Mouse (Mus musculus) midbrain, embryonic 12.5 days (tissue): Measurements from ENCODE around the gene Ralgapa2. TPM values are rescaled to one million over a fixed set of nuclear protein-coding genes. Genes with fewer than 3 reads are reported as not detected.

ENCODE experiments used
- ATAC-seq: fragments of 200-750 bp; cut with Nextera tagmentation; 2 replicates; pipeline ENCODE4 v1.8.0; 2017; ENCODE audit warnings: low read depth, moderate TSS enrichment, moderate library complexity; ENCODE audit not compliant: low FRiP score
- H3K27ac ChIP-seq: fragments of 300-500 bp; sonication (generic); replicated peaks from 2 replicates; pipeline ENCODE4 v1.5.1; 2016; ENCODE audit warnings: mild to moderate bottlenecking
- H3K27me3 ChIP-seq: fragments of 300-500 bp; sonication (generic); 2 replicates; pipeline ENCODE4 v1.6.1; 2016; ENCODE audit warnings: mild to moderate bottlenecking
- H3K36me3 ChIP-seq: fragments of 300-500 bp; sonication (generic); 2 replicates; pipeline ENCODE4 v1.6.1; 2016
- H3K4me1 ChIP-seq: fragments of 300-500 bp; sonication (generic); 2 replicates; pipeline ENCODE4 v1.6.1; 2016
- H3K4me2 ChIP-seq: fragments of 300-500 bp; sonication (generic); replicated peaks from 2 replicates; pipeline ENCODE4 v1.6.1; 2016; ENCODE audit warnings: mild to moderate bottlenecking, moderate library complexity
- H3K4me3 ChIP-seq: fragments of 300-500 bp; sonication (generic); 2 replicates; pipeline ENCODE4 v1.5.1; 2016; ENCODE audit warnings: mild to moderate bottlenecking
- H3K9ac ChIP-seq: fragments of 300-500 bp; sonication (generic); replicated peaks from 2 replicates; pipeline ENCODE4 v1.6.1; 2016; ENCODE audit warnings: mild to moderate bottlenecking, moderate library complexity
- H3K9me3 ChIP-seq: fragments of 300-500 bp; sonication (generic); 2 replicates; pipeline ENCODE4 v1.6.1; 2016; ENCODE audit warnings: mild to moderate bottlenecking
- WGBS: fragments of 180-500 bp; shearing (Covaris S2); methylation state at CpG from one replicate; pipeline ENCODE4 v1.1.7; 2016; 5-methylcytosine and 5-hydroxymethylcytosine counted together
- polyA plus RNA-seq: library from polyadenylated mRNA; unstranded; fragments of >200 nt; fragmentation: Nextera tagmentation; extraction: Ambion mirVana; gene quantifications from 2 replicates; pipeline ENCODE4 v1.2.1, GENCODE M21; 2016

Gene Ralgapa2
- polyA plus RNA-seq, 1 experiment from 2014 or later: 14.2 TPM

DNA sequence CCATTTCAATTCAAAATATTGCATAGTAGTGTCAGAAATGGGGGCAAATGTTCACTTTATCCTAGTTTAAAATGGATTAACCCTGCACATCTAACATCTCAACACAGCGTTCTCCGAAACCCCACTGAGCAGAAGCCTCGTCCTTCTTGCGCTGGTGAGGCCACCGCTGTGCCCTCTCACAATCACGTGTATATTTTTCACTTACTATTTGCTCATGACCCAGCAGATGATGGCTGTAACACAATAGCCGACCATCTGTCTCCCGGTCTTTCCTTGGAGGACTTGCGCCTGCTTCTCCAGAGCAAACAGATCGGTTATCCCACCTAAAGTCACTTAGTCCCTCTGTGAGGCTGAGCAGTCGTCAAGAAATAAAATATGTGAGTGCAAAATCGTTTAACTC is 146.0 kb downstream of the Ralgapa2 start:
- ATAC-seq: no peak; the same call in 1 of the 2 replicates
- H3K4me1 ChIP-seq: peaks cover 10% of the 10 kb centered on the region; the same call in 1 of the 2 replicates
- H3K4me3 ChIP-seq: no peak overlapping the region
- no peak overlapping the region for H3K4me2 ChIP-seq
- 50% methylated on average over 12 of the region's 12 CpGs for WGBS
- no peak overlapping the region for H3K9ac ChIP-seq
- H3K27ac ChIP-seq: no peak overlapping the region
- no peaks in the 10 kb centered on the region for H3K36me3 ChIP-seq
- H3K9me3 ChIP-seq: no peaks in the 10 kb centered on the region
- no peaks in the 10 kb centered on the region for H3K27me3 ChIP-seq

DNA sequence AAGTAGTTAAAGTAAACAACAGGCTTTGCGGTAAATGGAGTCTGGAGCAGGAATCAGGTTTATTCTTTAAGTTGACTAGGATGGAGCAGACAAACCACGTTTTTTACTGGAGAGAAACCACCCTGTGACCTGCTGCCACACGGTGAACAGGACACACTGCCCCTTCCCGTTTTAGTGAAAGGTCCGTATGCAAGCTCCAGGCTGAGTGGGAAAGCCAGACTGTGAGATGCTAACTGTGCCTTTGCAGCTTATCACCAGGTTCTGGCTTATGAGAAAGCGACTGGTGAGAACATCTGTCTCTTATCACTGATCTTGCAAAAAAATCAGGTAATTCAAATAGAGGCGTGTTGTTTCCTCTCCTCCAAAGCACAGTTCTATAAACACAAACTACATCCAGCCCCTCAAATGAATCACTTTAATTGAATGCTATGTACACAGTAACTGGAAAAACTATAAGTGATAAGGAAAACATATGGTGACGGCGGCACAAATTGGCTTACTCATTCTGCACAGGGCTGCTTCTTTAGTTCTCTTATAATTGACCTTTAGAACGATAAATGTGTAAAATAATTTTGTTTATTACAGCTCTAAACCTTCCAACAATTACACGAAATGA is 146.7 kb downstream of the Ralgapa2 start:
- Histone ChIP-seq H3K4me1 (peaks cover 10% of the 10 kb centered on the region; the same call in 1 of the 2 replicates), H3K27ac (no peak overlapping the region), H3K4me3 (no peak overlapping the region), H3K4me2 (no peak overlapping the region), H3K9ac (no peak overlapping the region), H3K27me3 (no peaks in the 10 kb centered on the region), H3K36me3 (no peaks in the 10 kb centered on the region), H3K9me3 (no peaks in the 10 kb centered on the region)
- no peak for ATAC-seq
- WGBS: 66% methylated on average over 11 of the region's 11 CpGs

DNA sequence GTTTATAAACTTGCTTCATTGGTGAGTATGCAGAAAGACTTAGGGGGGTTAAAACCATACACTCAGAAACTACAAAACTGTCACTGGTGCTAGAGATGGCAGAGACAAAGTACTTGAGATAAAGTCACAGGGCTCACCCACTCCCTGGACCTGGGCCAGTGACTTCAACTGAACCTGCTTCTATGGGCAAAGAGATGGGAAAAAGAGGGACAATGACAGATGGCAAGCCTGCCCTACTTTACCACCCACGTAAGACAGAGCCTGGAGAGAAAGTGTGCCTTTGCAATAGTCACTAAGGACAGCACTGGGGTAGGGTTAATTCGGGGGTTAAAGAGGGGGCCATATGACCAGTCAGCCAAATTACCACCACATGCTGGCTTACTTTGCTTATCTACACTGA is 148.7 kb downstream of the Ralgapa2 start:
- H3K4me3 ChIP-seq: no peak overlapping the region
- no peak overlapping the region for H3K27ac ChIP-seq
- H3K27me3 ChIP-seq: no peaks in the 10 kb centered on the region
- no peak overlapping the region for H3K4me2 ChIP-seq
- 83% methylated on average over 2 of the region's 2 CpGs for WGBS
- H3K9me3 ChIP-seq: no peaks in the 10 kb centered on the region
- ATAC-seq: no peak
- peaks cover 10% of the 10 kb centered on the region; the same call in 1 of the 2 replicates for H3K4me1 ChIP-seq
- no peaks in the 10 kb centered on the region for H3K36me3 ChIP-seq
- no peak overlapping the region for H3K9ac ChIP-seq

DNA sequence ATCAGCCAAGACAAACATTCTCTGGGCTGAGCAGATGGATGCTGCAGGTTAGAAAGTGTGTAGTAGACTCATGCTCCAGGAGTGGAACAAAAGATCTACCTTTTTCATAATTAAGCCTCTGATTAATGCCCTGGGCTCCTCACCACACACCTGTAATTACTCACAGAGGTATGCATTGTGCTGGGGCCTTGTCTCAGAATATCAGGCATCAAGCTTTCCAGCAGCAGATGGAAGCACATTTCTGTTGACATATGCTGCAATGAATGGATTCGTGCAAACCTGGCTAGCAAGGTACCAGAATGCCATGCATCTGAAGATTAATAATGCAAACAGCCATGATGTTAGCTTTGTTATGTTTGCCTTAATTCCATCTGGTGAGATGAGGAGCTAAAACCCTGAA is 149.2 kb downstream of the Ralgapa2 start:
- 93% methylated on average over 1 of the region's 1 CpGs for WGBS
- Histone ChIP-seq H3K4me1 (peaks cover 10% of the 10 kb centered on the region; the same call in 1 of the 2 replicates), H3K4me3 (no peak overlapping the region), H3K9me3 (no peaks in the 10 kb centered on the region), H3K27me3 (no peaks in the 10 kb centered on the region), H3K9ac (no peak overlapping the region), H3K36me3 (no peaks in the 10 kb centered on the region), H3K4me2 (no peak overlapping the region), H3K27ac (no peak overlapping the region)
- no peak for ATAC-seq

DNA sequence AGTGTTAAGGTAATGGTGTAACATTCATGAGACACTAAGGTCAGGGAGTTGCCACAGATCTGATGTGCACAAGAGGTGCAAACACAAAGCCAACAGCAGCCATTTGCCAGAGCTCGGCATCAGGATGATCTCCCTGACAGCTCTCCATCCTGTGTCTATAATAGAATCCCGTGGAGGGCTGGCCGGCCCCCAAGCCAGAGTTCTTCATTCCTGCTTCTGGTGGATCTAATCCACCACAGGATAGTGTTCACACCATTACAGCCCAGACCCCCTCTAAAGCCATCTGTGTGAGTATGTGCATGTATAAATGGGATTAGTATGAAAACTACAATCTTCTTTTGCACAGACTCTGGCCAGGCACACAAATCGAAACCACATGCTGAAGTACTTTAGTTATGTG is 150.2 kb downstream of the Ralgapa2 start:
- no peak for ATAC-seq
- H3K4me2 ChIP-seq: no peak overlapping the region
- H3K4me1 ChIP-seq: peaks cover 10% of the 10 kb centered on the region; the same call in 1 of the 2 replicates
- no peak overlapping the region for H3K4me3 ChIP-seq
- H3K9me3 ChIP-seq: no peaks in the 10 kb centered on the region
- no peaks in the 10 kb centered on the region for H3K27me3 ChIP-seq
- no peaks in the 10 kb centered on the region for H3K36me3 ChIP-seq
- H3K27ac ChIP-seq: no peak overlapping the region
- 72% methylated on average over 4 of the region's 4 CpGs for WGBS
- H3K9ac ChIP-seq: no peak overlapping the region

DNA sequence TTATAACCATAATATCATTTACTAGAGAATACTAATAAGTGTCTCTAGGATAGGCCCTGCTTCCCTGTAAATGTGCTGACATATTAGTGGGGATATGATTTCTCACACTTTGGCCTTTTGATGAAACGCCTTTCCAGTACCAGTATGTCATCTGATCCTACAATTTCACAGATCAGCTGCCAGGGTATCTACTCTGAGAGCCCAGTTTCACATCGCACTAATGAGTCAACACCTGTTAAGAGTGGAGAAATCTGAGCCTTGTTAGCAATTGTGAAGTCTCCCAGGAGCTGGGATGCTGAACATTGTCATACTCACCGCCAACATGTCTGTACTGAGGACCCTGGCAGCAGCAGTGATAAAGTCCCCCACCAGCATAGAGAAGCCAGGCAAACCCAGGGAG is 151.1 kb downstream of the Ralgapa2 start:
- ATAC-seq: no peak
- Histone ChIP-seq H3K4me2 (no peak overlapping the region), H3K27me3 (no peaks in the 10 kb centered on the region), H3K27ac (no peak overlapping the region), H3K36me3 (no peaks in the 10 kb centered on the region), H3K4me3 (no peak overlapping the region), H3K9ac (no peak overlapping the region), H3K4me1 (peaks cover 8% of the 10 kb centered on the region; the same call in 1 of the 2 replicates), H3K9me3 (no peaks in the 10 kb centered on the region)
- 87% methylated on average over 3 of the region's 3 CpGs for WGBS

DNA sequence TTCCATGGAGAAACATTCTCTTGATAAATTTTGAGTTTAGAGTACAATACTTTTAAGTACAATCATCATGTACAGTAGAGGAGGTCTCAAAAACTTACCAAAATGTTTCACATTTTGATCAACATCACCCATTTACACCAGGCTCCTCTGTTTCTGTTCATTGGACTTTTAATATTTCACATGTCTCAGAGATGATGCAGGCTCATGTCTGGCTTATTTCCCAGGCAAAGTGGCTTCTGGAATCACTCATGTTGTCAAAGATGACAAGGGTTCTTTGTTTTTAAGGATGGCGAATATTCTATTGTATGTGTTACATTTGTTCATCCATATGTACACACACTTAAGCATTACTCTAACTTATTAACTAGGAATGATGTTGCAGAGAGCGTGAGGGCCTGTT is 152.5 kb downstream of the Ralgapa2 start:
- Histone ChIP-seq H3K4me1 (peaks cover 5% of the 10 kb centered on the region; the same call in 1 of the 2 replicates), H3K9me3 (no peaks in the 10 kb centered on the region), H3K27ac (no peak overlapping the region), H3K27me3 (no peaks in the 10 kb centered on the region), H3K36me3 (no peaks in the 10 kb centered on the region), H3K4me3 (no peak overlapping the region), H3K9ac (no peak overlapping the region), H3K4me2 (no peak overlapping the region)
- ATAC-seq: no peak
- WGBS: 92% methylated on average over 2 of the region's 2 CpGs

DNA sequence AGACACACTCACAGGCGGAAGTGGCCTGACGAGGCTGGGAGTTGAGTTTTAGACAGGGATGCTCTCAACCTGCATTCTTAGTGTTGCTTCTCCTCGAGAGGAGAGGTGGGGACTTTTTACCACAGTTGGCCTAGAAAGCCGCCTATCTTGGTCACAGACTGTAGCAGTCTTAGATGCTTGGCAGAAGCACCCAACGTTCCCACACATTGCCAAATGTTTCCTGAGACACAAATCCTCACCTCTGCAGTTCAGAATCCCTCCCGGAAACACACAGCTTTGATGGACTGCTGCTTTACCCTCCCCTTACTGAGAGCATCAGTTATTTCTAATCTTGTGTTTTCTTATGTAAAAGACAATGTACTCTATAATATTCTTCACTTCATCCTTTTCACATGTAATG is 155.6 kb downstream of the Ralgapa2 start:
- H3K27ac ChIP-seq: no peak overlapping the region
- H3K27me3 ChIP-seq: no peaks in the 10 kb centered on the region
- 0 out of 2 replicates have a peak, but pooled peaks cover 3% of the 10 kb centered on the region for H3K36me3 ChIP-seq
- no peak overlapping the region for H3K4me2 ChIP-seq
- H3K4me3 ChIP-seq: no peak overlapping the region
- 87% methylated on average over 6 of the region's 6 CpGs for WGBS
- ATAC-seq: no peak
- no peak overlapping the region for H3K9ac ChIP-seq
- H3K4me1 ChIP-seq: no peaks in the 10 kb centered on the region
- H3K9me3 ChIP-seq: no peaks in the 10 kb centered on the region

DNA sequence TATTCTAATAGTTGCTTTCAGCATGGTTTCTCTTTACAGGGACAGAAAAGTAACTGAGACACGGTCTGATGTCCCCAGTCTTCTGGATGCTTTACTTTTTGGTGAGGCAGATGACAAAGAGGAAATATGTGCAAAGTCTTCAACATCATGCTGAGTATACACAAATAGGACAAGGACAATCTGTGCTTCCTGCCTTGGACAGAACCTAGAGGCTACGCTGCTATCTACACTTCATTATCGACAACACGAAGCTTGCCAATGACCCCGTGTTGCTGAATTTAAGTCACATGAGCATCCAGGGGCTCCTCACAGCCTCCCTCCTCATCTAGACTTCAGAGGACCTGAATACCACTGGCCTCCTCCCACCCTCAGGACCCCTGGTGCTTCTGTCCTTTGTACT is 161.9 kb downstream of the Ralgapa2 start:
- 94% methylated on average over 5 of the region's 5 CpGs for WGBS
- H3K9ac ChIP-seq: no peak overlapping the region
- no peak overlapping the region for H3K4me3 ChIP-seq
- no peak overlapping the region for H3K4me2 ChIP-seq
- H3K27ac ChIP-seq: no peak overlapping the region
- no peak for ATAC-seq
- H3K9me3 ChIP-seq: no peaks in the 10 kb centered on the region
- peaks cover 15% of the 10 kb centered on the region for H3K4me1 ChIP-seq
- H3K27me3 ChIP-seq: no peaks in the 10 kb centered on the region
- peaks cover 16% of the 10 kb centered on the region for H3K36me3 ChIP-seq

DNA sequence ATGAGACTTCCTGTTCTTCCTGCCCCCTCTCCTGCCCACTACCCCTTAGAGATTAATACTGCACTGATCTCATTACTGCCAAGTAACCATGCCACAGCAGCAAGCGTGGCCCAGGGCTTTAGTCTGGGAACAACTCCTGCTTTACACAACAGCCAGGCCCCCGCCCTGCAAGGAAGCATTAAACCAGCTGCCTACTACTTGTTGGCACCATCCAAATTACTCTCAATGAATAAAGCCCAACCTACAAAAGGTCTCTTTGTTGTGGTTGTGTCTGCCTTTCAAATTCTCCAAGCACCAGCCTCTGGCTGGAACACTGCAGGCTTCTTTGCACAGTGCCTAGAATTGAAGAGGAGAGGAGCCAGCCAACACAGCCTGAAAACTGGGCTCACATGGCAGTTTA is 164.2 kb downstream of the Ralgapa2 start:
- 41% methylated on average over 2 of the region's 2 CpGs for WGBS
- peak; percentile 85 for ATAC-seq

DNA sequence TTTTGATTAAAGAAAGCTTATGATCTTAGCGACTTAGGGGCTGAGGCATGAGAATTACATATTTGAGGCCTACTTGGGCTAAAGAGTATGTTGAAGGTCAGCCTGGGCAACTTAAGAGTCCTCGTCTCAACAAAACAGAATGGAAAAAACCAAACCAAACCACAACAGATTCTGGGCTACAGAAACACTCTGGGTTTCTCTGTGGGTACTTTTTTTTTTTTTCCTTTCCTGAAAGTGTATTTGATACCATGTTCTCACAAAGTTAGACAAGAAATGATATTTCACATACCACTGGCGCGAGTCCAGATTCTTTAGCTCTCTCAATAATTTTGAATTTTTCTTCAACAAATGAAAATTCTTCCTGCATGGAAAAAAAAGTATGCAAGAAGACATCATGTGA is 172.1 kb downstream of the Ralgapa2 start:
- no peak overlapping the region for H3K4me2 ChIP-seq
- no peak overlapping the region for H3K4me3 ChIP-seq
- H3K9me3 ChIP-seq: no peaks in the 10 kb centered on the region
- peaks cover 9% of the 10 kb centered on the region; the same call in 1 of the 2 replicates for H3K36me3 ChIP-seq
- H3K27ac ChIP-seq: no peak overlapping the region
- H3K9ac ChIP-seq: no peak overlapping the region
- no peaks in the 10 kb centered on the region for H3K27me3 ChIP-seq
- 95% methylated on average over 4 of the region's 4 CpGs for WGBS
- H3K4me1 ChIP-seq: peaks cover 11% of the 10 kb centered on the region; the same call in 1 of the 2 replicates
- ATAC-seq: no peak

More for the DNA sequence above, 164.2 kb downstream of the Ralgapa2 start:
- Histone ChIP-seq H3K36me3 (peaks cover 16% of the 10 kb centered on the region), H3K9me3 (no peaks in the 10 kb centered on the region), H3K27ac (no peak overlapping the region; the same call in 1 of the 2 replicates), H3K4me2 (no peak overlapping the region), H3K9ac (no peak overlapping the region), H3K4me3 (no peak overlapping the region), H3K27me3 (no peaks in the 10 kb centered on the region), H3K4me1 (peaks cover 15% of the 10 kb centered on the region)

DNA sequence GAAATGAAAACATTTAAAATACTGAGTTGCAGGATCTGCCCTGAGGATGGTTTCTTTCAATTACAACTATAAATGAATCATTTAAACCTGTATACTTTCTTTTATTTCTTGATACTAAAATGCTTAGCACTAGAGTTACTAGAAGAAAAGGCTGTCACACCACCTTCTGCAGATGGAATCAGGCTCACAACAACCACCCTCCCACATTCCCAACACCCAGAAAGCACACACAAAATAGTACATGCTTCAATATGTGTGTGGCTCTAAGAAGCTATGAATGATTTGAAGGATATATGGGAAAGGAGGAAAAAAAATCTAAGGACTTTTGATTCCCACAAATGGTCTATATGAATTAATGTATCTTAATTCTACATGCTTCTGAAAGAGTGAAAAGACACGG is 174.6 kb downstream of the Ralgapa2 start:
- Histone ChIP-seq H3K9ac (no peak overlapping the region), H3K4me3 (no peak overlapping the region), H3K9me3 (no peaks in the 10 kb centered on the region), H3K36me3 (peaks cover 7% of the 10 kb centered on the region; the same call in 1 of the 2 replicates), H3K4me2 (no peak overlapping the region), H3K27me3 (no peaks in the 10 kb centered on the region), H3K4me1 (peaks cover 11% of the 10 kb centered on the region; the same call in 1 of the 2 replicates), H3K27ac (no peak overlapping the region)
- no peak for ATAC-seq
- WGBS: 80% methylated on average over 1 of the region's 1 CpGs
